Comparison of ENCODE assay signal across 14 mouse cellular contexts in the genomic region with DNA sequence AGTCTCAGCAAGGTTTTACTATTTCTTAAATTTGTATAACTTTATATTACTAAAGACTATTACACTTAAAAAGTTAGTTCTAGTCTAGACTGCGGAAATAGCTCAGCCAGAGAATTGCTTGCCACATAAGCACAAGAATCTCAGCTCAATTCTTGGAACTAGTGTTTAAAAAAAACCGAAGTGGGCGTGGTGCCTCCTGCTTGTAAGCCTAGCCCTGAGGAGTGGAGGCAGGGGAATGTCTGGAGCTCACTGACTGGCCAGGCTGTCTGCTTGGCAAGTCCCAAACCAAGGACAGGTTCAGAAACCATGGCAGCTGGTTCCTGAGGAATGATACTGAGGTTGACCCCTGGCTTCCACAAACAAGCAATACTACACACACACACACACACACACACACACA.
"Had no signal": no experiment of that assay in that cellular context is flagged by ENCODE, and none has a peak within 500 bp of the region (broad histone marks: within the 10 kb centered on the region; RNA-seq: fewer than 3 reads in every experiment).

No protein-coding gene starts in this region.

- H3K4me3 ChIP-seq: limb, embryonic 12.5 days; liver, embryonic 13.5 days; neural tube, embryonic 12.5 days had no signal

- H3K27ac ChIP-seq: limb, embryonic 12.5 days; liver, embryonic 13.5 days; neural tube, embryonic 12.5 days had no signal

- H3K4me1 ChIP-seq: limb, embryonic 12.5 days; liver, embryonic 13.5 days; neural tube, embryonic 12.5 days had no signal

- H3K9ac ChIP-seq: limb, embryonic 12.5 days; liver, embryonic 13.5 days; liver, postnatal 0 days; neural tube, embryonic 12.5 days had no signal

- H3K27me3 ChIP-seq: limb, embryonic 12.5 days; liver, embryonic 13.5 days; neural tube, embryonic 12.5 days had no signal

- H3K9me3 ChIP-seq: limb, embryonic 12.5 days; liver, embryonic 13.5 days; neural tube, embryonic 12.5 days had no signal

- H3K4me2 ChIP-seq: limb, embryonic 12.5 days; liver, embryonic 13.5 days; neural tube, embryonic 12.5 days had no signal

- ATAC-seq: liver, postnatal 0 days had no signal

- H3K36me3 ChIP-seq: limb, embryonic 12.5 days; liver, embryonic 13.5 days; neural tube, embryonic 12.5 days had no signal

- DNase-seq: kidney, postnatal 25 days; layer of hippocampus, adult 9-11 months; layer of hippocampus, postnatal 36 days; liver; liver, embryonic 13.5 days; liver, postnatal 0 days; lung, postnatal 36 days; midbrain, embryonic 14.5 days; right cerebral cortex, postnatal 4 days; spleen, adult 18-20 months; thymus, adult 2 months; thymus, postnatal 36 days had no signal
